Comparison of ENCODE assay signal across 23 mouse cellular contexts in genomic region chr7:30608476-30608875, GRCm38 (mm10). TPM values are rescaled to one million over a fixed set of nuclear protein-coding genes. Genes with fewer than 3 reads are reported as not detected.
DNase-seq lines count a peak whose midpoint lies in the region; ATAC-seq lines count a peak whose summit lies in the region.
"Had no signal": no experiment of that assay in that cellular context is flagged by ENCODE, and none has a peak within 500 bp of the region (broad histone marks: within the 10 kb centered on the region; RNA-seq: fewer than 3 reads in every experiment).

No protein-coding gene starts in this region.

- H3K9ac ChIP-seq in kidney, embryonic 16.5 days (replicated peaks; ENCODE audit: low read length) = peak overlapping the region; percentile 19; the same call in 1 of the 2 replicates
- H3K9ac ChIP-seq: embryonic facial prominence, embryonic 15.5 days; forebrain, embryonic 12.5 days; heart, embryonic 15.5 days; liver, embryonic 13.5 days; neural tube, embryonic 12.5 days had no signal

- no peak for ATAC-seq in kidney, embryonic 16.5 days (ENCODE audit: low FRiP score, low TSS enrichment)
- ATAC-seq: hindbrain, embryonic 16.5 days; midbrain, embryonic 16.5 days had no signal

- no peak for DNase-seq in kidney, postnatal 36 days
- DNase-seq in thymus, postnatal 14 days = peak; percentile 19
- no peak for DNase-seq in thymus, postnatal 25 days
- peak; percentile 73 for DNase-seq in R1 (ENCODE audit: low read depth, low spot score)
- DNase-seq in heart, embryonic 10.5 days (ENCODE audit: low spot score) = no peak
- DNase-seq in cerebellum, adult 11-12 months = no peak
- DNase-seq: layer of hippocampus, adult 9-11 months; right cerebral cortex, postnatal 4 days had no signal

- H3K4me3 ChIP-seq in kidney, embryonic 16.5 days (ENCODE audit: low read length) = no peak overlapping the region
- H3K4me3 ChIP-seq in heart, embryonic 10.5 days = no peak overlapping the region
- H3K4me3 ChIP-seq: embryonic facial prominence, embryonic 15.5 days; forebrain, embryonic 12.5 days; heart, embryonic 15.5 days; liver, embryonic 13.5 days; neural tube, embryonic 12.5 days had no signal

- no peaks in the 10 kb centered on the region for H3K27me3 ChIP-seq in kidney, embryonic 16.5 days (ENCODE audit: insufficient read depth, low read length)
- peaks cover 9% of the 10 kb centered on the region; the same call in 1 of the 2 replicates for H3K27me3 ChIP-seq in heart, embryonic 10.5 days (ENCODE audit: insufficient read depth, poor library complexity, severe bottlenecking)
- H3K27me3 ChIP-seq: embryonic facial prominence, embryonic 15.5 days; forebrain, embryonic 12.5 days; heart, embryonic 15.5 days; neural tube, embryonic 12.5 days had no signal

- H3K9me3 ChIP-seq in kidney, embryonic 16.5 days (ENCODE audit: low read length) = no peaks in the 10 kb centered on the region
- H3K9me3 ChIP-seq in heart, embryonic 10.5 days = no peaks in the 10 kb centered on the region
- H3K9me3 ChIP-seq: embryonic facial prominence, embryonic 15.5 days; forebrain, embryonic 12.5 days; G1E; heart, embryonic 15.5 days; liver, embryonic 13.5 days; neural tube, embryonic 12.5 days had no signal

- H3K4me1 ChIP-seq in kidney, embryonic 16.5 days (ENCODE audit: insufficient read depth, low read length) = peaks cover 19% of the 10 kb centered on the region
- peaks cover 14% of the 10 kb centered on the region for H3K4me1 ChIP-seq in heart, embryonic 10.5 days
- H3K4me1 ChIP-seq: forebrain, embryonic 12.5 days had no signal

- H3K36me3 ChIP-seq in kidney, embryonic 16.5 days (ENCODE audit: insufficient read depth, low read length) = no peaks in the 10 kb centered on the region
- no peaks in the 10 kb centered on the region for H3K36me3 ChIP-seq in heart, embryonic 10.5 days
- H3K36me3 ChIP-seq: embryonic facial prominence, embryonic 15.5 days; forebrain, embryonic 12.5 days; heart, embryonic 15.5 days; liver, embryonic 13.5 days; neural tube, embryonic 12.5 days had no signal

- 45% methylated on average over 16 of the region's 16 CpGs for WGBS in kidney, embryonic 16.5 days
- 49% methylated on average over 16 of the region's 16 CpGs for WGBS in heart, embryonic 10.5 days

- H3K27ac ChIP-seq in kidney, embryonic 16.5 days (ENCODE audit: low read length) = no peak overlapping the region
- no peak overlapping the region for H3K27ac ChIP-seq in heart, embryonic 10.5 days
- H3K27ac ChIP-seq: embryonic facial prominence, embryonic 15.5 days; forebrain, embryonic 12.5 days; heart, embryonic 15.5 days; liver, embryonic 13.5 days; neural tube, embryonic 12.5 days; stomach, postnatal 0 days had no signal

- no peak overlapping the region for H3K4me2 ChIP-seq in kidney, embryonic 16.5 days (replicated peaks; ENCODE audit: low read depth, low read length)
- H3K4me2 ChIP-seq: embryonic facial prominence, embryonic 15.5 days; forebrain, embryonic 12.5 days; heart, embryonic 15.5 days; liver, embryonic 13.5 days; neural tube, embryonic 12.5 days had no signal

RNA-seq across cellular contexts. Expression of gene Upk1a, which starts 4.2 kb away (rescaled TPM):
- polyA plus RNA-seq in kidney, embryonic 16.5 days (2015; fragmentation: Nextera tagmentation; extraction: Ambion mirVana) = 7.9 and 13.0 TPM in 2 replicates
- 1.8 and 2.7 TPM in 2 replicates for polyA plus RNA-seq in heart, embryonic 10.5 days (2016; fragmentation: Nextera tagmentation; extraction: Ambion mirVana)

RNA-seq across cellular contexts. Expression of gene Zbtb32, which starts 9.8 kb away (rescaled TPM):
- polyA plus RNA-seq in kidney, embryonic 16.5 days (2015; fragmentation: Nextera tagmentation; extraction: Ambion mirVana) = 0.77 and 1.3 TPM in 2 replicates
- polyA plus RNA-seq in heart, embryonic 10.5 days (2016; fragmentation: Nextera tagmentation; extraction: Ambion mirVana) = 0.19 and 0.27 TPM in 2 replicates

RNA-seq across cellular contexts. Expression of gene Cox6b1, which starts 17.5 kb away (rescaled TPM):
- polyA plus RNA-seq in kidney, embryonic 16.5 days (2015; fragmentation: Nextera tagmentation; extraction: Ambion mirVana) = 1,049 TPM in 2 replicates
- polyA plus RNA-seq in heart, embryonic 10.5 days (2016; fragmentation: Nextera tagmentation; extraction: Ambion mirVana) = 1,107 and 1,574 TPM in 2 replicates

RNA-seq across cellular contexts. Expression of gene Kmt2b, which starts 19.9 kb away (rescaled TPM):
- 7.8 and 9.0 TPM in 2 replicates for polyA plus RNA-seq in kidney, embryonic 16.5 days (2015; fragmentation: Nextera tagmentation; extraction: Ambion mirVana)
- 5.6 and 8.3 TPM in 2 replicates for polyA plus RNA-seq in heart, embryonic 10.5 days (2016; fragmentation: Nextera tagmentation; extraction: Ambion mirVana)

RNA-seq across cellular contexts. Expression of gene Etv2, which starts 27.2 kb away (rescaled TPM):
- not detected in 2 replicates for polyA plus RNA-seq in kidney, embryonic 16.5 days (2015; fragmentation: Nextera tagmentation; extraction: Ambion mirVana)
- 5.5 and 5.9 TPM in 2 replicates for polyA plus RNA-seq in heart, embryonic 10.5 days (2016; fragmentation: Nextera tagmentation; extraction: Ambion mirVana)
- polyA plus RNA-seq: CD4-positive, CD25-positive, alpha-beta regulatory T cell, adult 4 months; embryonic facial prominence, embryonic 15.5 days; forebrain, embryonic 12.5 days; G1E; heart, embryonic 15.5 days; hindbrain, embryonic 11.5 days; hindbrain, embryonic 16.5 days; intestine, embryonic 14.5 days; limb, embryonic 14.5 days; midbrain, embryonic 16.5 days; neural tube, embryonic 12.5 days; spleen, adult 2 months; stomach, postnatal 0 days had no signal

Comparison
In these comparisons a context has a peak if more than half of its experiments do, and no peak if none do; other contexts are left out.
1. DNase-seq: peak in thymus, postnatal 14 days (single experiment) and R1 (single experiment); none in kidney, postnatal 36 days (0 of 2), thymus, postnatal 25 days (single experiment), heart, embryonic 10.5 days (single experiment) and cerebellum, adult 11-12 months (single experiment).